Mouse (Mus musculus) hindbrain, embryonic 12.5 days (tissue): ENCODE data around the gene Coa5. TPM values are rescaled to one million over a fixed set of nuclear protein-coding genes. Genes with fewer than 3 reads are reported as not detected.

Experiments used
- ATAC-seq: fragments of 200-750 bp; cut with Nextera tagmentation; 2 replicates; pipeline ENCODE4 v1.8.0; 2017; ENCODE audit warnings: moderate TSS enrichment; ENCODE audit not compliant: low FRiP score
- H3K27ac ChIP-seq: fragments of 300-500 bp; sonication (generic); 2 replicates; pipeline ENCODE4 v1.5.1; 2016; ENCODE audit warnings: mild to moderate bottlenecking
- H3K27me3 ChIP-seq: fragments of 300-500 bp; sonication (generic); 2 replicates; pipeline ENCODE4 v1.6.1; 2016; ENCODE audit warnings: mild to moderate bottlenecking
- H3K36me3 ChIP-seq: fragments of 300-500 bp; sonication (generic); 2 replicates; pipeline ENCODE4 v1.6.1; 2016; ENCODE audit warnings: mild to moderate bottlenecking
- H3K4me1 ChIP-seq: fragments of 300-500 bp; sonication (generic); 2 replicates; pipeline ENCODE4 v1.6.1; 2016
- H3K4me2 ChIP-seq: fragments of 300-500 bp; sonication (generic); replicated peaks from 2 replicates; pipeline ENCODE4 v1.6.1; 2016; ENCODE audit warnings: mild to moderate bottlenecking
- H3K4me3 ChIP-seq: fragments of 300-500 bp; sonication (generic); 2 replicates; pipeline ENCODE4 v1.5.1; 2016; ENCODE audit warnings: mild to moderate bottlenecking
- H3K9ac ChIP-seq: fragments of 300-500 bp; sonication (generic); 2 replicates; pipeline ENCODE4 v1.6.1; 2016; ENCODE audit warnings: mild to moderate bottlenecking, moderate library complexity
- H3K9me3 ChIP-seq: fragments of 300-500 bp; sonication (generic); replicated peaks from 2 replicates; pipeline ENCODE4 v1.6.1; 2016; ENCODE audit warnings: mild to moderate bottlenecking
- WGBS: fragments of 180-500 bp; shearing (Covaris S2); methylation state at CpG from one replicate; pipeline ENCODE4 v1.1.7; 2016; 5-methylcytosine and 5-hydroxymethylcytosine counted together
- polyA plus RNA-seq: library from polyadenylated mRNA; unstranded; fragments of >200 nt; fragmentation: Nextera tagmentation; extraction: Ambion mirVana; gene quantifications from 2 replicates; pipeline ENCODE4 v1.2.1, GENCODE M21; 2016

Coa5 gene
- polyA plus RNA-seq, 1 experiment from 2014 or later: 52.3 TPM

GRCm38 (mm10) chr1:37466322-37466995, 36.6 kb upstream of the Coa5 start:
- no peaks in the 10 kb centered on the region for H3K27me3 ChIP-seq
- H3K27ac ChIP-seq: no peak overlapping the region
- no peak overlapping the region for H3K4me3 ChIP-seq
- no peaks in the 10 kb centered on the region for H3K9me3 ChIP-seq
- H3K9ac ChIP-seq: no peak overlapping the region
- H3K4me1 ChIP-seq: no peaks in the 10 kb centered on the region
- ATAC-seq: no peak
- H3K4me2 ChIP-seq: no peak overlapping the region
- no peaks in the 10 kb centered on the region for H3K36me3 ChIP-seq
- 82% methylated on average over 3 of the region's 3 CpGs for WGBS

- H3K9ac ChIP-seq: no peak overlapping the region
These were observed 35.1 kb upstream of the Coa5 start for GRCm38 (mm10) chr1:37464878-37465452.

GRCm38 (mm10) chr1:37457546-37457945, 27.6 kb upstream of the Coa5 start:
- no peaks in the 10 kb centered on the region for H3K27me3 ChIP-seq
- no peaks in the 10 kb centered on the region for H3K36me3 ChIP-seq
- WGBS: 89% methylated on average over 7 of the region's 7 CpGs
- ATAC-seq: no peak
- no peak overlapping the region for H3K4me2 ChIP-seq
- no peaks in the 10 kb centered on the region for H3K9me3 ChIP-seq
- H3K4me3 ChIP-seq: no peak overlapping the region
- no peak overlapping the region for H3K27ac ChIP-seq
- H3K4me1 ChIP-seq: no peaks in the 10 kb centered on the region
- H3K9ac ChIP-seq: no peak overlapping the region

More at GRCm38 (mm10) chr1:37464878-37465452, 35.1 kb upstream of the Coa5 start:
- no peaks in the 10 kb centered on the region for H3K9me3 ChIP-seq
- H3K4me1 ChIP-seq: no peaks in the 10 kb centered on the region
- no peaks in the 10 kb centered on the region for H3K27me3 ChIP-seq
- H3K4me3 ChIP-seq: no peak overlapping the region
- no peak for ATAC-seq
- no peak overlapping the region for H3K4me2 ChIP-seq
- 92% methylated on average over 10 of the region's 10 CpGs for WGBS
- no peak overlapping the region for H3K27ac ChIP-seq
- H3K36me3 ChIP-seq: no peaks in the 10 kb centered on the region

GRCm38 (mm10) chr1:37451270-37451669, 21.4 kb upstream of the Coa5 start:
- WGBS: 86% methylated on average over 8 of the region's 8 CpGs
- H3K27me3 ChIP-seq: no peaks in the 10 kb centered on the region
- ATAC-seq: no peak

GRCm38 (mm10) chr1:37448361-37449095, 18.6 kb upstream of the Coa5 start:
- Histone ChIP-seq H3K4me2 (no peak overlapping the region), H3K27ac (no peak overlapping the region)

More at GRCm38 (mm10) chr1:37451270-37451669, 21.4 kb upstream of the Coa5 start:
- Histone ChIP-seq H3K36me3 (no peaks in the 10 kb centered on the region), H3K27ac (no peak overlapping the region), H3K4me2 (no peak overlapping the region), H3K9ac (no peak overlapping the region), H3K9me3 (no peaks in the 10 kb centered on the region), H3K4me3 (no peak overlapping the region), H3K4me1 (no peaks in the 10 kb centered on the region)

GRCm38 (mm10) chr1:37442848-37443835, 13.2 kb upstream of the Coa5 start:
- Histone ChIP-seq H3K27ac (no peak overlapping the region), H3K4me3 (no peak overlapping the region), H3K4me1 (no peaks in the 10 kb centered on the region), H3K9me3 (no peaks in the 10 kb centered on the region), H3K4me2 (no peak overlapping the region), H3K9ac (no peak overlapping the region), H3K27me3 (no peaks in the 10 kb centered on the region), H3K36me3 (peaks cover 33% of the 10 kb centered on the region)
- WGBS: 93% methylated on average over 16 of the region's 16 CpGs
- no peak for ATAC-seq

More at GRCm38 (mm10) chr1:37448361-37449095, 18.6 kb upstream of the Coa5 start:
- ATAC-seq: no peak
- Histone ChIP-seq H3K4me1 (no peaks in the 10 kb centered on the region), H3K9me3 (no peaks in the 10 kb centered on the region), H3K9ac (no peak overlapping the region), H3K27me3 (no peaks in the 10 kb centered on the region), H3K4me3 (no peak overlapping the region), H3K36me3 (peaks cover 1% of the 10 kb centered on the region; the same call in 1 of the 2 replicates)
- 82% methylated on average over 10 of the region's 10 CpGs for WGBS

- ATAC-seq: no peak
- 88% methylated on average over 3 of the region's 3 CpGs for WGBS
- Histone ChIP-seq H3K9me3 (no peaks in the 10 kb centered on the region), H3K27ac (no peak overlapping the region), H3K9ac (no peak overlapping the region), H3K4me3 (no peak overlapping the region), H3K27me3 (no peaks in the 10 kb centered on the region), H3K36me3 (peaks cover 65% of the 10 kb centered on the region), H3K4me2 (no peak overlapping the region), H3K4me1 (peaks cover 7% of the 10 kb centered on the region)
These were observed 6.5 kb upstream of the Coa5 start for GRCm38 (mm10) chr1:37436419-37436818.

- peak overlapping the region; percentile 62 for H3K4me2 ChIP-seq
- 2% methylated on average over 40 of the region's 40 CpGs for WGBS
- H3K27ac ChIP-seq: peak overlapping the region; percentile 73
- H3K4me1 ChIP-seq: peaks cover 22% of the 10 kb centered on the region
- H3K27me3 ChIP-seq: no peaks in the 10 kb centered on the region
- H3K9ac ChIP-seq: peak overlapping the region; percentile 84
- peak; percentile 33 for ATAC-seq
- no peaks in the 10 kb centered on the region for H3K9me3 ChIP-seq
- H3K36me3 ChIP-seq: peaks cover 36% of the 10 kb centered on the region
- peak overlapping the region; percentile 91 for H3K4me3 ChIP-seq
These were observed 466 bp upstream of the Coa5 start for GRCm38 (mm10) chr1:37430297-37430840.

GRCm38 (mm10) chr1:37428911-37429310, 992 bp downstream of the Coa5 start:
- WGBS: 76% methylated on average over 2 of the region's 2 CpGs
- Histone ChIP-seq H3K4me1 (peaks cover 22% of the 10 kb centered on the region), H3K36me3 (peaks cover 45% of the 10 kb centered on the region), H3K27me3 (no peaks in the 10 kb centered on the region), H3K9ac (peak overlapping the region; percentile 84; the same call in 1 of the 2 replicates), H3K4me3 (peak overlapping the region; percentile 91), H3K4me2 (peak overlapping the region; percentile 95), H3K9me3 (peaks cover 6% of the 10 kb centered on the region), H3K27ac (no peak overlapping the region)
- ATAC-seq: no peak

GRCm38 (mm10) chr1:37427144-37427875, 2.6 kb downstream of the Coa5 start:
- Histone ChIP-seq H3K9ac (no peak overlapping the region), H3K36me3 (peaks cover 33% of the 10 kb centered on the region), H3K4me3 (no peak overlapping the region), H3K4me1 (peaks cover 21% of the 10 kb centered on the region), H3K4me2 (no peak overlapping the region), H3K27ac (no peak overlapping the region), H3K9me3 (peaks cover 7% of the 10 kb centered on the region), H3K27me3 (no peaks in the 10 kb centered on the region)
- WGBS: 95% methylated on average over 8 of the region's 8 CpGs
- no peak for ATAC-seq

- WGBS: 96% methylated on average over 1 of the region's 1 CpGs
- H3K36me3 ChIP-seq: peaks cover 34% of the 10 kb centered on the region
These were observed 10.5 kb downstream of the Coa5 start for GRCm38 (mm10) chr1:37419420-37419819.

More at GRCm38 (mm10) chr1:37419420-37419819, 10.5 kb downstream of the Coa5 start:
- no peaks in the 10 kb centered on the region for H3K4me1 ChIP-seq
- no peak for ATAC-seq
- no peak overlapping the region for H3K4me3 ChIP-seq
- peaks cover 9% of the 10 kb centered on the region for H3K9me3 ChIP-seq
- H3K4me2 ChIP-seq: no peak overlapping the region
- no peaks in the 10 kb centered on the region for H3K27me3 ChIP-seq
- no peak overlapping the region for H3K9ac ChIP-seq
- H3K27ac ChIP-seq: no peak overlapping the region
